In the genomic region with DNA sequence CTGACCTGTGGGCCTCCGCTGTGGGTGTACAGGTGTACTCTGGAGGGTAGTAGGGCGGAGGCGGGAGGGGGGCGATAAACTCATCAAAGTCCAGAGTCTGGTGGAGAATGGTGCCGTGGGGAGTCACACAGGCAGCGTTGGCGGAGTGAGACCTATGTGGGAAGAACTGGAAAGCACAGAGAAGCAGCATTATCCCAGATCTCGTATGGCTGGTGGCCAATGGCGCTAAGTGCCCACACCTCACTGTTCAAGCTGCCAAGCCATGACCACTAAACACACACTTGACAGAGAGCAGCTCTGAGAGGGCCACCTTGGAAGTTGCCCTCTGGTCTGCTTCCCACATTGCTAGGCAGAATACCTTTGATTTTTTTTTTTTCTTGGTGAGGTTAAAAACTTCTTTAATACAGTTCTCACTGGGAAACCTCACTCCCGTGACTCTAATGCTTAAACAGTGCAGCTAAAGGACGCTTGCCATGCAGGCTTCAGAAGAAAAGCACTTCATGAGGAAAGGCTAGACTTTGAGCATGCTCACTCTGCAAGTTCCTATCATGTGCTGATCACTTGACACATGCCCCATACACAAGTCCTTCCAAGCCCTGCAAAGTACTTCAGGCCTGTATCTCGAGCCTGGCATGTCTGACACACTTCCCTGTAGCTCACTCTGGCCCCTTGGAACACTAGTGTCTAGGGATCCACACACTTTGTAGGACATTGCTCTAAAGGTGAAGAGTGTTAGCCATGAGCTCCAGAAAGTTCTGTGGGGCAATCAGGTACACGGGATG, we compare ENCODE assay signal across 25 mouse cellular contexts.
DNase-seq lines count a peak whose midpoint lies in the region; ATAC-seq and TF ChIP-seq lines count a peak whose summit lies in the region.
"Had no signal": no experiment of that assay in that cellular context is flagged by ENCODE, and none has a peak within 500 bp of the region (broad histone marks: within the 10 kb centered on the region; RNA-seq: fewer than 3 reads in every experiment).

No protein-coding gene starts in this region.

- no peak overlapping the region for H3K4me3 ChIP-seq in lung, embryonic 16.5 days (ENCODE audit: low read length)
- H3K4me3 ChIP-seq in hindbrain, postnatal 0 days (ENCODE audit: low read length): no peak overlapping the region
- H3K4me3 ChIP-seq: gastrocnemius, adult 2 months; heart, embryonic 10.5 days; intestine, embryonic 15.5 days; limb, embryonic 15.5 days; liver, embryonic 15.5 days; midbrain, embryonic 12.5 days had no signal

- no peaks in the 10 kb centered on the region for H3K27me3 ChIP-seq in lung, embryonic 16.5 days (ENCODE audit: control insufficient read depth, insufficient read depth, low read depth, low read length)
- no peaks in the 10 kb centered on the region for H3K27me3 ChIP-seq in hindbrain, postnatal 0 days (ENCODE audit: insufficient read depth, low read length)
- H3K27me3 ChIP-seq: intestine, embryonic 15.5 days; limb, embryonic 15.5 days; liver, embryonic 15.5 days; midbrain, embryonic 12.5 days had no signal

- DNase-seq in frontal cortex, postnatal 10 days (ENCODE audit: low spot score in 2 of 2): no peak
- DNase-seq in right cerebral cortex, adult 18-20 months: peak; percentile 79
- DNase-seq in right cerebral cortex, postnatal 14 days: no peak
- peak; percentile 58 to 76 for DNase-seq in lung, postnatal 4 days
- no peak for DNase-seq in ovary, adult 18-20 months (ENCODE audit: low spot score)
- no peak for DNase-seq in hindbrain, postnatal 0 days (ENCODE audit: low spot score)
- DNase-seq: adrenal gland, postnatal 10 days; cerebellum, adult 8-10 months; cerebellum, postnatal 36 days; embryo, embryonic 11 days; gastrocnemius, adult 2 months; heart, postnatal 4 days; kidney, adult 9 months; kidney, postnatal 14 days; thymus, postnatal 25 days had no signal

- ATAC-seq in frontal cortex, adult (ENCODE audit: low TSS enrichment): peak; percentile 45
- peak; percentile 89 for ATAC-seq in lung, embryonic 16.5 days (ENCODE audit: low read depth)
- ATAC-seq in hindbrain, postnatal 0 days: no peak
- ATAC-seq: activated CD4-positive, CD25-positive, alpha-beta regulatory T cell, adult 4 months; forebrain, embryonic 14.5 days; intestine, embryonic 15.5 days had no signal

- WGBS in lung, embryonic 16.5 days: 54% methylated on average over 13 of the region's 13 CpGs
- WGBS in hindbrain, postnatal 0 days: 83% methylated on average over 13 of the region's 13 CpGs

- H3K9ac ChIP-seq in lung, embryonic 16.5 days (ENCODE audit: low read length): no peak overlapping the region
- no peak overlapping the region for H3K9ac ChIP-seq in hindbrain, postnatal 0 days (replicated peaks; ENCODE audit: low read length)
- H3K9ac ChIP-seq: hindbrain, embryonic 14.5 days; intestine, embryonic 15.5 days; limb, embryonic 15.5 days; liver, embryonic 15.5 days; midbrain, embryonic 12.5 days had no signal

- no peak overlapping the region for H3K4me2 ChIP-seq in lung, embryonic 16.5 days (ENCODE audit: low read depth, low read length)
- H3K4me2 ChIP-seq in hindbrain, postnatal 0 days (ENCODE audit: low read depth, low read length): no peak overlapping the region
- H3K4me2 ChIP-seq: hindbrain, embryonic 14.5 days; intestine, embryonic 15.5 days; limb, embryonic 15.5 days; liver, embryonic 15.5 days; midbrain, embryonic 12.5 days had no signal

- no peak for TF ChIP-seq CTCF in hindbrain, postnatal 0 days (IDR thresholded peaks at IDR 0.05; ENCODE audit: low read depth)

- no peaks in the 10 kb centered on the region for H3K36me3 ChIP-seq in lung, embryonic 16.5 days (ENCODE audit: control insufficient read depth, insufficient read depth, low read length)
- no peaks in the 10 kb centered on the region for H3K36me3 ChIP-seq in hindbrain, postnatal 0 days (ENCODE audit: insufficient read depth, low read length)
- H3K36me3 ChIP-seq: heart, embryonic 10.5 days; intestine, embryonic 15.5 days; limb, embryonic 15.5 days; liver, embryonic 15.5 days; midbrain, embryonic 12.5 days had no signal

- peaks cover 6% of the 10 kb centered on the region for H3K4me1 ChIP-seq in lung, embryonic 16.5 days (replicated peaks; ENCODE audit: control insufficient read depth, insufficient read depth, low read length)
- 0 out of 2 replicates have a peak, but pooled peaks cover 6% of the 10 kb centered on the region for H3K4me1 ChIP-seq in hindbrain, postnatal 0 days (ENCODE audit: insufficient read depth, low read length)
- H3K4me1 ChIP-seq: heart, embryonic 10.5 days; intestine, embryonic 15.5 days; liver, embryonic 15.5 days had no signal

- peak overlapping the region; percentile 35; the same call in 1 of the 2 replicates for H3K27ac ChIP-seq in lung, embryonic 16.5 days (ENCODE audit: low read length)
- H3K27ac ChIP-seq in hindbrain, postnatal 0 days: no peak overlapping the region
- H3K27ac ChIP-seq: gastrocnemius, adult 2 months; heart, embryonic 10.5 days; hindbrain, embryonic 14.5 days; intestine, embryonic 15.5 days; limb, embryonic 15.5 days; liver, embryonic 15.5 days; midbrain, embryonic 12.5 days had no signal

- no peaks in the 10 kb centered on the region for H3K9me3 ChIP-seq in lung, embryonic 16.5 days (ENCODE audit: control insufficient read depth, low read length)
- H3K9me3 ChIP-seq in hindbrain, postnatal 0 days (ENCODE audit: low read length): no peaks in the 10 kb centered on the region
- H3K9me3 ChIP-seq: heart, embryonic 10.5 days; intestine, embryonic 15.5 days; limb, embryonic 15.5 days; liver, embryonic 15.5 days; midbrain, embryonic 12.5 days had no signal

Comparison
In these comparisons a context has a peak if more than half of its experiments do, and no peak if none do; other contexts are left out.
1. DNase-seq: peak in right cerebral cortex, adult 18-20 months (single experiment) and lung, postnatal 4 days (2 of 2); none in frontal cortex, postnatal 10 days (0 of 2), right cerebral cortex, postnatal 14 days (single experiment), ovary, adult 18-20 months (single experiment) and hindbrain, postnatal 0 days (single experiment).